Mouse (Mus musculus): Measurements from ENCODE around the gene Elfn2. TPM values are rescaled to one million over a fixed set of nuclear protein-coding genes. Genes with fewer than 3 reads are reported as not detected.
A peak's percentile ranks its signal among the peaks of the same experiment; 100 is the strongest.

The Elfn2 gene
- total RNA-seq, 2 experiments from 2014 or later: 1.6 to 2.2 TPM

- peak; percentile 74 to 83 for DNase-seq
These were observed 2.0 kb upstream of the Elfn2 start for GRCm38 (mm10) chr15:78720532-78720931.

- peak; percentile 55 to 78 for DNase-seq
These were observed 1.5 kb upstream of the Elfn2 start for GRCm38 (mm10) chr15:78720094-78720493.

GRCm38 (mm10) chr15:78719416-78719815, 845 bp upstream of the Elfn2 start:
- DNase-seq: peak in 1 of 2 experiments; percentile 17

DNA sequence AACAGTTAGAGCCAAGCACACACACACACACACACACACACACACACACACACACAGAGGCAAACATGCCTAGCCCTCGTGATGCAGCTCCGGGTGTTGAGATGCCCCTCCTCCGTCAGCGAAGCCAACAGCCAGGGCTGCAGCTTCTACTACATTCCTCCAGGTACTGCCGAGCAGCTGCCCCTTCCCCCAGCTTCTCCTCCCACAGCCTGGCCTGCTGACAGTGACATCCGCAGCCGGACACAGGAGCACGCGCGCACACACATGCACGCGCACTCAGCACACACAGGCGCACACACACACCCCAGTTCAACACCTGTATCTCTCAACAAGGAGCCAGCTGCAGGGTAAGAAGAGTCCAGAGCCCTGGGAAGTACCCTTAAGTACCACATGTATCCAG, 1.6 kb downstream of the Elfn2 start:
- no peak for DNase-seq

DNA sequence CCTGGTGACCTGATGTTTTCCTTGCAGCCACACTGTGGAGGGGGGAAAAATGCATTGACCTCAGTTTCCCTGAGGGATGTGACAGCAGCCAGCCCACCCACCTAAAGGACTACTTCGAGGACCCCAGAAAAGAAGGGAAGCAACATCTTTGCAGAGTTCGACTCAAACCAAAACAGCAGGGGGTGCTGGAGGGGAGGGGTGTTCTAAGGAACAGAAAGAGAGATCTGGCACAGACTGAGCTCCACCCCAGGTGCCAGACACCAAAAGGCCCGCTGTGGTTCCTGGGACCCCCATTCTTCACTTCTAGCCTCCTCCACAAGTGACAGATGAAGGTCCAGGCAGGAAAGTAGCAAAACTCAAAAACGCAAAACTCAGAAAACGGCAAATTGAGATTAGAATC, 2.7 kb downstream of the Elfn2 start:
- no peak for DNase-seq

DNA sequence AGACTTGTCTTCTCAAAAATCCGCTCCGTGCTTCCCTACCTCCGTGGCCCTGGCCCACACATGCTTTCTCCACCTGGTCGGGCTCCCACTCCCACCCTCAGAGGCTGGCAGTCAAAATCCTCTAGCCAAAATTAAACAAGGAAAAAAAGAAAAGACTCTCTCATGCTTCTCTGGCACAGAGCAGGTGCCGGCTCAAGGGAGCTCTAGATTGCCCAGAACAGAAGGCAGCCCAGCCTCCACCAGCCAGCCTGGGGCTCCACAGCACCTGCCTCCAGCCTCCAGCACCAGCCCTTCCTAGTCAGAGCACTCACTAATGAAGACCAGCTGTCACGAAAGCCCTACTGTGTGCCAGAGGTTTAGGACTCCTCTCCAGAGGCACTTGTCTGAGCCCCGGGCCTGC, 4.8 kb downstream of the Elfn2 start:
- DNase-seq: no peak

- DNase-seq: peak; percentile 22 to 23
These were observed 6.0 kb downstream of the Elfn2 start for GRCm38 (mm10) chr15:78712335-78713258.

GRCm38 (mm10) chr15:78711935-78712334, 6.6 kb downstream of the Elfn2 start:
- no peak for DNase-seq

- DNase-seq: no peak
These were observed 7.9 kb downstream of the Elfn2 start for GRCm38 (mm10) chr15:78710634-78711033.

- DNase-seq: peak; percentile 7 to 12
These were observed 8.8 kb downstream of the Elfn2 start for GRCm38 (mm10) chr15:78709767-78710166.

DNA sequence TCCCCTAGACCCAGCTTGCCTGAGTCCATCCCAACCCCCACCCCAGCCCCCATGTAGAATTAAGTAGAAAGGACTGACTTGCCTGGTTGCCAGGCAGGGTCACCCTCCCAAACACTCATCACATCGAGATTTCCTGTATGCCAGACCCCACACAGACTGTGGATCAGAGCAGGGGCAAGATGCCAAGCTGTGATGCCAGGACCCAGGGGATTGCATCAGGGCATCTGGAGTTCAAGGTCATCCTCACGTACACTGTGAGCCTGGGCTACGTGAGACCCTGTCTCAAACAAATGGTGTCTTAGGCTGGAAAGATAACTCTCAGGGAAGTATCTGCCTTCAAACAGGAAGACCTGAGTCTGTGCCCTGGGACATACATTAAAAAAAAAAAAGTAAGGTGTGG, 11.9 kb downstream of the Elfn2 start:
- no peak for DNase-seq

DNA sequence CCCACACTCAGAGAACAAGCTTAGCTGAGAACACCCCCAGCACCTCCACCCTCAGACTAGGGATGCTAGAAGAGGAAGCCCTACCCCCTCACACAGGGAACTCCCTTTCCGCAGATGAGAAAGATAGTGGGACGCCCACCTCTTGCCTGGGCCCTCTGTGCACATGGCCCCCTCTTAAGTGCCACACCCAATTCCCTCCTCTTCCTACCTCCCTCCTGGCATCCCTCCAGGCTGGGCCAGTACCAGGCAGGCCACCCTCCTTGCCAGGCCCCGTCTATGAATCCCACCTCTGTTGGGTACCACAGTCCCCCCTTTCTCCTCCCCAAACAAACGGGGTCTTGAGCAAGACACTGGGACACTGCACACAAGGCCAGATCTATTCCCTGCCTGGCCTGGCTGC, 13.7 kb downstream of the Elfn2 start:
- no peak for DNase-seq

GRCm38 (mm10) chr15:78704007-78704406, 14.6 kb downstream of the Elfn2 start:
- DNase-seq: no peak

GRCm38 (mm10) chr15:78700420-78700819, 18.2 kb downstream of the Elfn2 start:
- DNase-seq: no peak

DNA sequence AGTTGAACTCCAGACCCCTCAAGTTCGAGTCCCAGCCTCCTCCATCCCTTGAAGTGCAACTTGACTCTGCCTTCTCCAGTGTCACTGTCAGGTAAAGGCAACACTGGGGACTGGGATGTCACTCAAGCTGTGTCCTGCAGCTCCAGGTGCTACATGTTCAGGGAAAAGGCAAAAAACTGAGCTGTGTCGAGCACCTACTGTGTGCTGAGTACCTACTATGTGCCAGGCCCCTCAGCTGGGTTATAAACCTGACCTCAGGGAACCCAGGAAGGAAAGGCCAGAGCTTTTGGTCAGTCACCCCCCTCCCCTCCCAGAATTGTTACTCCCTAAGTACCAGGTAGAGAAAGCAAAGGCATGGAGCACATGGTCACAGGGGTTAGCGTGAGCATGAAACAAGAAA, 19.1 kb downstream of the Elfn2 start:
- DNase-seq: no peak

GRCm38 (mm10) chr15:78698491-78699135, 20.0 kb downstream of the Elfn2 start:
- DNase-seq: no peak

GRCm38 (mm10) chr15:78698084-78698483, 20.5 kb downstream of the Elfn2 start:
- DNase-seq: no peak

GRCm38 (mm10) chr15:78695745-78696144, 22.8 kb downstream of the Elfn2 start:
- DNase-seq: no peak

- DNase-seq: no peak
These were observed 26.1 kb downstream of the Elfn2 start for GRCm38 (mm10) chr15:78692505-78692904.

- no peak for DNase-seq
These were observed 27.9 kb downstream of the Elfn2 start for GRCm38 (mm10) chr15:78690716-78691115.

DNA sequence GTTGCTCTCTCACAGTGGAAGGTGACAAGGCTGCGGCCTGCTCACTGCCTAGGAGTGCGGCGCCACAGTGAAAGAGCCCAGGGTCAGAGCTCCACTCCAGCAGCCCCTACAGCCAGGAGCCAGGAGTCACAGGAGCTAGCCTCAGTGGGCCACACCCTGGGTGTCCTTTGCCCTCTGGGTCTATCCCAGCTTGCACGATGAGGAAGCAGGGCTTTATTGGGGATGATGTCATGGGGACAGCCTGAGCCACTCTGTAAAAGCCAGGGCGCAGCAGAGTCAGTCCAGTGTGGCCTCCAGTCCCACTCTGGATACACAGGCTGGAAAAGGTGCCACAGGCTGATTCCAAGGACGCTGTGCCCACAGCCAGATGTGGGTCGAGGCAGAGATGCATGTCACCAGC, 31.7 kb downstream of the Elfn2 start:
- DNase-seq: no peak

GRCm38 (mm10) chr15:78684111-78684510, 34.5 kb downstream of the Elfn2 start:
- no peak for DNase-seq

- no peak for DNase-seq
These were observed 35.1 kb downstream of the Elfn2 start for GRCm38 (mm10) chr15:78683474-78683873.

- no peak for DNase-seq
These were observed 36.8 kb downstream of the Elfn2 start for GRCm38 (mm10) chr15:78681781-78682180.

All from heart, adult 18-20 months (tissue).